Mouse (Mus musculus): ENCODE data around the gene D630045J12Rik.

The D630045J12Rik gene

DNA sequence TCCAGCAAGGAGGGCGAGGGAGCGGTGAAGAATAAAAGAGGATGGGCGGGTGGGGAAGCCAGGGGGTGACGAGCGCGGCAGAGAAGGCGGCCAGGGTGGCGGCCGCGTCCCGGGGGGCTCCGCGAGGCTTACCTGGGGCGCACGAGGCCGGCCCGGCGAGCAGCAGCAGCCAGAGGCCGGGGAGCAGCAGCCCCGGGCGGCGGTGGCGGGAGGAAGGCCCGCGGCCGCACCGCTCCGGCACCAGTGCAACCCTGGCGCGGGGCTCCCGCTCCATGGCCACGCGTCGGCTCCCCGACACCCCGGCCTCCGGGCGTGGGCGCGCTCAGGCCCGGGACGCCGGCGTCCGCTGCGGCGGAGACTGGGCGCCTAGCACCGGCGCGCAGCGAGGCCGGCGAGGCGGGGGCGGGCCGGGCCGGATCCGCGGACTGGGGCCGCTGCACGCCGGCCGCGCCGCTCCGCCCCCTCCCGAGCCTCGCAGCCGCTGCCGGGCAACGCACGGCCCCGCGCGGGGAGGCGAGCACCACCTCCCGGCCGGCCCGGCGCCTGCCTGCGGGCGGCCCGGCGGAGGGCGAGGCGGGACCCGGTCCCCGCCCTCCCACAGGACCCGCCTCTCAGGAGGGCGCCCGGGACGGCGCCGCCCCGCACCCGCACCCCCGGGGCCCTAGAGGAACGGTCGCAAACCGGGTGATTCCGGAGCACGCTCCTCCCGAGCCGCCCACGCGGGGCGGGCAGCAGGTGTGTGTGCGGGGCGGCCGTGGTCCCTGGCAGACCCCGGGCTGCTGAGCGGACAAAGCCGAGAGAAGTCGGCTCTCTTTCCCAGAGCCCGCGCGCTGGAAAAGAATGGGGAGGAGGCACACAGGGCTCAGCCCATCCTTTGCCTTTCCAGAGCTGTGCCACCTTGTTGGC, at the start of gene D630045J12Rik:
Gene D630045J12Rik, minus strand, starts transcription at position 274 of the 906 bp plus-strand sequence.
- DNase-seq (ENCODE audit: inconsistent age in 2 of 2, low spot score in 1 of 2) = peak; percentile 86 to 91

DNA sequence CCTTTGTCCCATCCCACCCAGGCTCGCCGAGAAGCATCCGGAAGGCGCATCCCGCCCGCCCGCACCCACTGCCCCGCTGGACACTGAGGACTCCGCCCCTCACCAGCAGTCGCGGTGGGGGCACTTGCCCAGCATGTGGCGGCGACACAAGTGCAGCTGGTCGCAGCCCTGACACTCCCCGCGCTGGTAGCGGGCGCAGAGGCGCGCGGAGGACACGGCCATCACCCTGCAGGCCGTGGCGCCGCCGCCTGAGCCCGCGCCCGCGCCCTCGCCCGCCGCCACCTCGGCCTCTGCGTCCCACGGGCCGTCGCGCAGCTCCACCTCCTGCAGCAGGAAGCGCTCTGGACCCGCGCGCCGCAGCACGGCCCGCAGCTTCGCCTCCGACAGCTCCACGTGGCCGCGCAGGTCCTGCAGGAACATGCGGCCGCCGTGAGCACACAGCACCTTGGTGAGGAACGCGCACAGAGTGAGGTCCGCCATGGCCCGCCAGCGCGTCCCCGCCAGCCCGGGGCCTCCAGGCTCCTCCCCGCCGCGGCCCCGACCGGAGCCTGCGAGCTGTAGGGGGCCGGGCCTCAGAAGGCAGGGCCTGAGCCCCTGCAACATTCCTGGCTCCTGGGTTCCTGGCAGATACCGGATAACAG, 45.1 kb upstream of the D630045J12Rik start, which contains the start of gene Zc3hav1l:
Gene Zc3hav1l, minus strand, starts transcription at position 499 of the 641 bp plus-strand sequence.
- DNase-seq (ENCODE audit: inconsistent age in 2 of 2, low spot score in 1 of 2) = peak; percentile 79 to 90

DNA sequence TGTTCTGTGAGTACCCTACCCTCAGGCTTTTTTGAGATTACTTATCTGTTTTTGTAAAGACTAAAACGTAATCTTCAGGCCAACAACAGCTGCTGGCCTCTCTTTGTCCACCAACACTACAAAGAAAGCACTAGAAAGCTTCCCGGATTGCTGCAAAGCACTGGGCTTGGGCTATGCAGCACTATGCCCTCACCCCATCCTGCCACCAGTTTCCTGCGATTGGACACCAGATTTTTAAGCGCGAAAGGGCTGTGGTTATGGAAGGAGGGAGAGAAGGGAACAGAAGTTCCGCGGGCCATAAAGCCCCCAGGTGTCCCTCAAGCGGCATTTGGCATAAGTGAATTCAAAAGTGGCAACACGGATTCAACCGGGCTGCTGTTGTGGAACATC, 44.4 kb upstream of the D630045J12Rik start:
- DNase-seq (ENCODE audit: inconsistent age in 2 of 2, low spot score in 1 of 2) = peak in 1 of 2 experiments; percentile 49

DNA sequence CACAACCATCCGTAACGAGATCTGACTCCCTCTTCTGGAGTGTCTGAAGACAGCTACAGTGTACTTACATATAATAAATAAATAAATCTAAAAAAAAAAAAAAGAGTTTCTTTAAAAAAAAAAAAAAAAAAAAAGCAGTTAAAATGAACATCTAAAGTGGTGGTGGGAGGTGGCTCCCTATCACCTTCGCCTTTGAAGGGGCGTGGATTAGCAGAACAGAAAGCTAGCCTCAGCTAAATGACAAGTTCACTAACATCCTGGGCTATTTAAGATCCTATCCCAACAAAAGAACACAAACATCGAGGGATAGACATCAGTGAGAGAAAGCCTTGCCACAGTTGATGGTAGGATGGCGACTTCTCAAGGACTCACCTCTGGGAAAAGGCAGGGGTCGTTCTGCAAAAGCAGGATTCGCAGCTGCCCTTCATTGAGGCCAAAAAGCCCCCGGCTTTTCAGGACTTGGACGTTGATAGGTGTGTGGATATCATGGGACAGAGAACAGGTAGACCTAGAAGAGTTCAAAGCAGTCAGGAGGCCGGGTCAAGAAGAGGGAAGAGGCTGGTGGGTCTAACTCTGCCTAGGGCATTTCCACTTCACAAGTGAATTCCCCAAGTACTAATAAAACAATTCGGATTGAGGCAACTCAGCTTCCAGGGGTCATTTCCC, 43.9 kb upstream of the D630045J12Rik start:
- DNase-seq (ENCODE audit: inconsistent age in 2 of 2, low spot score in 1 of 2) = no peak

DNA sequence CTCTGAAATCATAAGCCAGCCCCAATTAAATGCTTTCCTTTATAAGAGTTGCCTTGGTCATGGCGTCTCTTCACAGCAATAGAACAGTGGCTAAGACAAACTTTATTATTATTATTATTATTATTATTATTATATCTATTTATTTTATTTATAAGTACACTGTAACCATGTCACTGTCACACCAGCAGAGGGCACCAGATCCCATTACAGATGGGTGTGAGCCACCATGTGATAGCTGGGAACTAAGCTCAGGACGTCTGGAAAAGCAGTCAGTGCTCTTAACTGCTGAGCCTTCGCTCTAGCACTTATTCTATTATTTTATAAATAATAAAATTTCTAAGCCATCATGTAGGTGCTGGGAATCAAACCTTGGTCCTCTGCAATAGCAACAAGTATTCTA, 39.9 kb upstream of the D630045J12Rik start:
- no peak for DNase-seq (ENCODE audit: inconsistent age in 2 of 2, low spot score in 1 of 2)

DNA sequence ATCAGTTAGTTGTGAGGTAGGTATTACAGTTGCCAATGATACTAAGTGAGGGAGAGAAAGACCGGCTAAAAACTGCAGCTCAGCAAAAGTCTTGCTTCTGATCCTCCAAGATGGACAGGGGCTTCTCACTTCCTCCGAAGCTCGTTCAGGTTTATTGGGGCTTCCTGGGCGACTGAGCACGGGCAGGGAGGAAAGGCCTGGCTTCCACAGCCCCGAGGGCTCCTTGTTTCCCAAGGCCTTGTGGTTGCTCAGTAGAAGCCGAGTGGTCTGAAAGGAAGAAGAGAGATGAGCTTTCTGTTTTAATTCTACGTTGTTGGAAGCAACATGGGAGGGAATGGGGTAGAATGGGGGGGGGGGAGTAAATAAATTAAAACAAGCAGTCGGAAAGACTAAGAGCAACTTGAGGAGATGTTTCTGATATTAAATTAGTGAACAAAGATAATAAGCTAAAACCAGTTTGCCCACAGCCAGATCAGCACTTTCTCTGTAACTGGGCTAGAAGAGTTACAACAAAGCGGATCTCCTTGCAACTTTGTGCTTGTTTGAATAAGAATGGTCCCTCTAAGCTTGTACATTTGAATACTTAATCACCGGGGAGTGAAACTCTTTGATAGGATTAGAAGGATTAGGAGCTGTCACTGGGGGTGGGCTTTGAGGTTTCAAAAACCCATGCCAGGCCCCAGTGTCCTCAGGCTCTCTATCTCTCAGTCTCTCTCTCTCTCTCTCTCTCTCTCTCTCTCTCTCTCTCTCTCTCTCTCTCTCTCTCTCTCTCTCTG, 39.2 kb upstream of the D630045J12Rik start:
- DNase-seq (ENCODE audit: inconsistent age in 2 of 2, low spot score in 1 of 2) = no peak

DNA sequence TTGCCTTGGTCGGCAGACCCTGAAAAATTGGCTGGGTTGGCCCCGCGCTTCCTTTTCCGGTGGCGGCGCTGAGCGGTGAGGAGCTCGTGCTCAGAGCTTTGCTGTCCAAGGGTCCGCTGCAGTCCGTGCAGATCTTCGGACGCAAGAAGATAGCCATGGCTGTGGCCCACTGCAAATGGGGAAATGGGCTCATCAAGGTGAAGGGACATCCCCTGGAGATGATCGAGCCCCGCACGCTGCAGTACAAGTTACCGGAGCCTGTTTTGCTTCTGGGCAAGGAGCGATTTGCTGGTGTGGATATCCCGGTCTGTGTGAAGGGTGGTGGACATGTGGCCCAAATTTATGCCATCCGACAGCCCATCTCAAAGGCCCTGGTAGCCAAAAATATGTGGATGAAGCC, 30.6 kb upstream of the D630045J12Rik start:
- no peak for DNase-seq (ENCODE audit: inconsistent age in 2 of 2, low spot score in 1 of 2)

DNA sequence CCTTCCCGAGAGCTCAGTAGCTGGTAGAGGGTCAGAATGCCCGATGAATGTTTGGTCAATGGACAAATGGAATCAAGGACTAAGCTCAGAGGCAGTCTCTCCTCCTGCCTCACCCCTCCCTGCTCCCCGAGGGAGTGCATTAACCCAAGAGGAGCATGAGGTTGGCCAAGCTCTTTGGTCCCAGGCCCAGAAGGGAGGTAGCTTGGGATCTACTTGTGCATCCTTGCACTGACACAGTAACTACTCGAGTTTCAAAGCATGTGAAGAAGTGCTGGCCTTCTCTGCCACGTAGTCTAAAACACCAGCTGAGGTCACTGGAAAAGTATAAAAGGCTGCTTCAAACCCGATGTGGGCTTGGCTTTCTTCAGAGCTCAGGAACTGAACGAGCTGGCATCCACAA, 10.7 kb upstream of the D630045J12Rik start:
- no peak for DNase-seq (ENCODE audit: inconsistent age in 2 of 2, low spot score in 1 of 2)

DNA sequence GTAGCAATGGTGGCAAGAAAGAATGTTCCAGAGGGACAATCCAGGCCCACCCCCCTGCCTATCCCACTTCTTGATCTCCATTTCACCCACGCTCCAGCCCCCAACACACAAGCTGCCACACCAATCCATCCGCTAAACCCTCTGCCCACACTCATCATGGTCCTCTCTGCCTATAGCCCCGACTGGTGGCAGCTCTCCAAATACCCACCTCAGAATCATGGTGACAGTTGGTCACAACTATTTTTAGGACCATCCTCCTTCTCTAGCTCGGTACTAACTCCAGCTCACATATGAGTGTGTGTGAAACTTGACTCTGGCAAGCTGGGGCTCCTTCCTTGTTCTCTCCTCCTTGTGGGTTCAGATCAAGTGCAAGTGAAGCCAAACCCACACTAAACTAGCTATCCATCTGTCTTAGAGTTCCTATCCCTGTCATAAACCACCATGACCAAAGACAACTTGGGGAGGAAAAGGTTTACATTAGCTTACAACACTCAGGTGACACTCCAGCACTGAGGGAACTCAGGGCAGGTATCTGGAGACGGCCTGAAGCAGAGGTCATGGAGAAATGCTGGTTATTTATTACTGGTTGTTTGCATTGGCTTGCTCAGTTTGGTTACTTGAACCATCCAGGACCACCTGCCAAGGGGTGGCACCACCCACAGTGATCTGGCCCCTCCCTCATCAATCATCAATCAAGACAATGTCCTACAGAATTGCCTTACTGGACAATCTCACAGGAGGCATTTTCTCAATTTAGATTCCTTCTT, 9.8 kb upstream of the D630045J12Rik start:
- no peak for DNase-seq (ENCODE audit: inconsistent age in 2 of 2, low spot score in 1 of 2)

DNA sequence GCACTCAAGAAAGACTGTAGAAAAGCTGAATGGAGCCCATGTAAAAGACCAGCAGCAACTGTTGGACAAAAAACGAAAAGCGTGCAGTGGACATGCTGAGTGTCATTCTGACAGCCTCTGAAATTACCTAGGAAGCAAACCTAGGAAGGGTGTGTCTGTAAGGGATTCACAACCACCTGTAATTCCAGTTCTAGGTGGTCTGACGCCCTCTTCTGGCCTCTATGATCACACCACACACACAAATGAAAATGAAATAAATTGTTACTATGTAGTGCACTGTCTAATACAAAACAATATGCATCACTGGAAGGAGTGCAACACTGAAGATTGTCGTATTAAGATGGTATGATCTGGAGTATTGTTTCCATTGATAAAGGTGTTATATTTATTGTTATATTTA, 8.1 kb upstream of the D630045J12Rik start:
- no peak for DNase-seq (ENCODE audit: inconsistent age in 2 of 2, low spot score in 1 of 2)

DNA sequence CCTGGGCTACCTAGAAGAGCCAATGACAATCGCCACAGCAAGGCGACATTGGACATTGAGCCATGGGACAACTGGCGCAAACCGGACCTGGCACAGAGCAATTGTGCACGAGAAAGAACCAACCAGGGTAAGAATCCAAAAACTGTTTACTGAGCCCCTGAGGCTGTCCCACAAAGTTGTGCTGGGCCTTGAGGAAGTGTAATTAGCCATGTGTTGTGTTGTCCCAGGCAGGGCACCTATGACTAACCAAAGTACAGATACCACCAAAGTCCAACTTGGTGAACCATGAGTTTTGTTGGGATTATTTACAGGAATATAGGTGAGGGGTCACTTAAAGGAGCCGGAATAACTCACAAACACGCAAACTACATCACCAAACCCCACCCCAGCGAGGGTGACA, 3.7 kb upstream of the D630045J12Rik start:
- DNase-seq (ENCODE audit: inconsistent age in 2 of 2, low spot score in 1 of 2) = no peak

DNA sequence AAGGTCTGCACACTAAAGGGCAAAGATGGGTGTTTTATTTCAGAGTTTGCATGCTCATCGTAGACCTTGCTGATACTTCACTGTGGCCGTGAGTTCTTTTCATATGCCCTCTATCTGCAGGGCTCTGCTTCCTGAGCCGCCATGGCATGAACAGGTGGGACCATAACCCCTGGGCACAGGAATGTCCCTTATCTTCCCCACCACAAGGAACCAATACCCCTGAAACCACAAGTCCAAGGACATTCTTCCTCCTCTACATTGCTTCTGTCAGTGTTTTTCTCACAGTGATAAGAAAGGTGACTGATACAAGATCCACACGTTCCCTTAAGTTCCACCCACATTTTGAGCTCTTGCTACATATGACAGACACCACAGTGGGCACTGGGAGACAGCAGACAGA, 3.0 kb upstream of the D630045J12Rik start:
- no peak for DNase-seq (ENCODE audit: inconsistent age in 2 of 2, low spot score in 1 of 2)

DNA sequence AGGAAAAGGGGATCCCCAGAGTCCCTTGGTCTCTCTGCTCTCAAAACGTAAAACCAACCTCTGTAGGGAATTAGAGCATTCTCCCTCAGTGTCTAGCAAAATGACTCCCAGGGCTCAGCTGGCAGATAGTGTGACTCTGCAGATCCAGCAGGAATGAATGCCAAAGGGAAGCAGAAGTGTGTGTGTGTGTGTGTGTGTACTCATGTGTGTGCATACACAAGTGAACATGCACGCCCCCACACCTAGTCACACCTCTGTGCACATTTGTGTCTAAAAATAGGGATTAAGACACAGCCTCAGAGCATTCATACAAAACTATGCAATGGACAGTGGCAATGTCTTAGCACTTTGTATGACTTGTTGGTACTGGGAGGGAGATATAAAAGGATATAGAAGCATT, 2.0 kb upstream of the D630045J12Rik start:
- DNase-seq (ENCODE audit: inconsistent age in 2 of 2, low spot score in 1 of 2) = no peak

DNA sequence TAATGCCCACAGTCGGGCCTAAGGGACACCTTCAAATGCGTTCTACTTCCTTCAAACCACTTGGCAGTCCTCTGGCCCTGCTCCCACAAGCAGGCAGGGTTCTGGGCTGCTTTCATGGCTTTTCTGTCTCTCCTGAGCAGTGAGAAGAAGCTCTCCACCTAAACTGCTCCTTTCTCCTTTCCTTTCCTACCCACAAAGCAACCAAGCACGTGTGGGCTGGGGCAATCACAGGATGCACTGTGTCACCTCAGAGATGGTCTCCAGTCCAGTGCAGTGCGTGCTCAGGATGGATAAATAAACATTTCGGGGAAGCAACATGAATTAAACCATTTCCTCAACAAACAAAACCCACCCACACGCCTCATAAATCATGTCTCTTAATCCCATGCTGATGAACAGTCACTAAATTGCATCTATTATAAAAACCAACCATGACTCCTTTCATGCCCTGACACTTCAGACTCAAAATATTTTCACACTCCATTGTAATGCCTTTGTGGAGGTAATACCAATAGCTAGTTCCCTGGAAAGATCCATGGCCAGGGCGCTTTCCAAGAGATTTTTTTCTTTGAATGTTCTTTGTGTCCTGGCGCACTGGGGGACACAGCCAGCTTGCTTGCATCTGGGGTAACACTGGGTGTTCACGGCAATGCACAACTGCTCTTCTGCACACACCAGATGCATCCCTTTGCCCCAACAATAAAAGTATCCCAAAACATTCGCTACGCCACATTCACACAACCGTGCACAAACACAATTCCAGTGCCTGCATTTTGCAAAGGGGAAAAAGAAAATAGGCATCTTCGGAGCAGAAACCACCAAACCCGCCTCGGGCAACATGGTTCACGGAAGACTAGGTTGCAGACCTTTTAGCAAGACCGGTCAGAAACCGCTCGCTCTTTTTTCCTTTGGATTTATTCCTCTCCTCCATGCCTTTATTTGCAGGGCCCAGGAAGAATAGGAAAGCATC, 758 bp downstream of the D630045J12Rik start:
- peak in 1 of 2 experiments; percentile 34 for DNase-seq (ENCODE audit: inconsistent age in 2 of 2, low spot score in 1 of 2)

DNA sequence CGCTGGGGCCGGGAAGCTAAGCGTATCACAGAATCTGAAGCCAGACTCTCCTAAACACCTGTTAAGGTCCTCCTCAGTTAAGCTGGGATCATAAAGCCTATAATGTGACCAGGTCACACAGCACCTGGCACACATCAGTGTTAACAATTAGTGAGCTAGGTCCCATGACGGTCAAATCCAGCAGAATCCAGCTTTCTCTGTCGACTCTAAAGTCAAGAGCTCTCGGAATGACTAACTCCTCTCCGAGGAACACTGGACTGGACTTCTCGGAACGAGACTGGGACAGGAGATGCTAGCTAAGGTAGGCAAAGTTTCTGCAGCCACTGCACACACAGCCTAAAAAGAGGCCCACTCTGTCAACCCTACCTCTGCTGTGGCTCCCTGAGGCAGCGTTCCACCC, 1.7 kb downstream of the D630045J12Rik start:
- no peak for DNase-seq (ENCODE audit: inconsistent age in 2 of 2, low spot score in 1 of 2)

DNA sequence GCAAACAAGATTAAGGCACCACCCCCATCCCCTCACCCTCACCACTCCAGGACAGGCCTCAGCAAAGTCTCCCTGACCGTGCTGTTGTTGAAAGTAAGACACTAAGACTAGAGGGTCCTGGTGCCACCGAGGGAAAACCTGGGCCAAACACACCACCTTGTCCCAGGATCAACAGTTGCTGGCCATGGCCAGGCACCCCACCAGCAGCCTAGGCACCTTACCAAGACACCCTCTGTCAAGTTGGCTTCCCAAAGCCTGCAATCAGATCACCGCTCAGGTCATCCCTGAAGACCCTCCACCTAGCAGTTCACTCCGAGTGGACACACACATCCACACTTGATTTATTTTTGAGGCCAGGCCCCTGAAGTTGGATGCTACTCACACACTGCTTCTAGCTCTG, 2.3 kb downstream of the D630045J12Rik start:
- no peak for DNase-seq (ENCODE audit: inconsistent age in 2 of 2, low spot score in 1 of 2)

DNA sequence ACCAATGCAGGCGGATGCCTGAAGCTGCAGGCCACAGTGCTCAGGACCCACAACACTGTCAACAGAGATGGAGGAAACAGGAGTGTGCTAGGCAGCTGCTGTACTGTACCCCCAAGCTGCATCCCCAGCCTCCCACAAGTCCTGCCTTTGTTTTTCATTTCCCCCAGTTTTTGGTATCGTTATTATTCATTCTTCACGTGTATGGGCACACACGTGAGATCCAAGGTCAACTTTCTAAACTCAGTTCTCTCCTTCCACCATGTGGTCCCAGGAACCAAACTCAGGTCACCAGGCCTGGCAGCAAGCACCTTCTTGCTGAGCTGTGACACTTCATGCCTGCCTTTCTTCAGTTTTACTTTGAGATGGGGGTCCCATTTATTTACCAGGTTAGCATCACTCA, 6.4 kb downstream of the D630045J12Rik start:
- no peak for DNase-seq (ENCODE audit: inconsistent age in 2 of 2, low spot score in 1 of 2)

DNA sequence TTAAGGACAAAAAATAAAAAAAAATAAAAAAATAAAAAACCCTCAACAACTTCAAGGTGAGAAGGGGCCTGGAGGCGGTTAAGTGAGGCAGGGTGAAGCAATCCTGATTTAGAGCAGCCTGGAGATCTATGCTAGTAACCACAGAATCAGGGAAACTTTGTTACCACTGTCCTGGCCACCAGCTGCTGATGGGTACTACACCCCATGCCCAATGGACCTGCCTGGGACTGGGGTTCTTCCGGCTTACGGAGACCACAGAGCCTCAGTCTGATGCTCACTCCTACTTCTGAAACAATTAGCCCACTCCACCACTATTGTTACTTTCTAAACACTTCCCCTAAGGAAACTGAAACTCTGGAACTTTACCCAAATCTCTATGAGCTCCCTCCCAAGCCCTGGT, 9.0 kb downstream of the D630045J12Rik start:
- DNase-seq (ENCODE audit: inconsistent age in 2 of 2, low spot score in 1 of 2) = no peak

DNA sequence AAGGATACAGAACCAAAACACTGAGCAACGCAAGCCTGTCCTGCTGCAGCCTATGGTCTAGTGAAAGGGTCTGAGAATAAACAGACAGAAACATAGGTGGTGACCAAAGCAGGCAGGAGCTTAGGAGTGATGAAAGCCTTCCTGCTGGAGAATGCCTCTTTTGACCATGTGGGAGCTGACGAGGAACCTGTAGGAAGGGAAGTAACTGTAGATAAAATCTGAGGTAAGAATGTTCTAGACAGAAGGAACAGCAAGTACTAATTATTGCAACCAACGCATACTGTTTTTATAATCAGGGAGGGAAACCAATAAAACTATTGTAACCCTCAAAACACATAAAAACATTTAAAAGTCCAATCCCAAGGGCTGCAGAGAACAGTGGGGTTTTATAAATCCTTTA, 9.6 kb downstream of the D630045J12Rik start:
- no peak for DNase-seq (ENCODE audit: inconsistent age in 2 of 2, low spot score in 1 of 2)
